Mouse (Mus musculus): ENCODE measurements around the gene Apobec3.

DNA sequence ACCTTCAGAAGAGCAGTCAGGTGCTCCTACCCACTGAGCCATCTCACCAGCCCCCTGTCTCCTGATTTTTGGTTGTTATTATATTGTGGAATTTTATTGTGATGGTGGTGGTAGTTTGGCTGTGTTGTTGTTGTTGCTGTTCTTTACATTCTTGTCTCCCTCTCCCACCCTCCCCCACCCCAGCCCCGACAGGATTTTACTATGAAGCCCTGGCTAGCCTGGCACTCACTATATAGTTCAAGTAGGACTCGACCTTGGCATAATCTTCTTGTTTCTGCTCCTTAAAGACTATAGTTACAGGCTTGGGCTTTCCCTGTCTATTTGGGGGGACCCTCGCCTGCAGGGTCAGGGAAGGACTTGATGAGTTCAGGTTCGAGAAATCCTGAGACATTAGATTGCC is 2.9 kb downstream of the Apobec3 start:
- no peak for TF ChIP-seq GATA1 (IDR thresholded peaks at IDR 0.05; ENCODE audit: low read length)
- no peak for TF ChIP-seq TAL1 (IDR thresholded peaks at IDR 0.05; ENCODE audit: low read length)
